Mouse (Mus musculus) 416B (cell line): ENCODE data around the gene Klhl21.

ENCODE experiments used
- DNase-seq: peaks from one replicate; pipeline ENCODE4 v3.0.0; 2011; ENCODE audit warnings: low read depth

Klhl21 gene

DNA sequence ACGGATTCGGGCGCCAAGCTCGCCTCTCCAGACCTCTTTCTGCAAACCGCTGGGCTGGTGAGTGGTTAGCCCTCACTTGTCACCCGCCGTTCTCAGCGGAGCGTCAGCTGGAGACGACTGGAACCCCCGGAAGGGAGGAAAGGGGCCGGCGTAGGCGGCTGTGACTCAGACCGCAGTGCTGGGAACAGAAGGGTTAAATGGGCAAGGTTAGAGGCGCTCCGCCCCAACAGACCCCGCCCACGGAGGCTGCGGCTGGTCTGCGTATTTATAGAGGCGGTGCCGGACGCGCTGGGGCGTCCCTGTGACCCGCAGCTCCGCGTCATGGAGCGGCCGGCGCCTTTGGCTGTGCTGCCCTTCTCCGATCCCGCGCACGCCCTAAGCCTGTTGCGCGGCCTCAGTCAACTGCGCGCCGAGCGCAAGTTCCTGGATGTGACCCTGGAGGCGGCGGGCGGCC lies at the start of gene Klhl21:
Klhl21 (plus strand) TSS at position 182 of the 454 bp plus-strand sequence.
- DNase-seq, result peak; percentile 95

DNA sequence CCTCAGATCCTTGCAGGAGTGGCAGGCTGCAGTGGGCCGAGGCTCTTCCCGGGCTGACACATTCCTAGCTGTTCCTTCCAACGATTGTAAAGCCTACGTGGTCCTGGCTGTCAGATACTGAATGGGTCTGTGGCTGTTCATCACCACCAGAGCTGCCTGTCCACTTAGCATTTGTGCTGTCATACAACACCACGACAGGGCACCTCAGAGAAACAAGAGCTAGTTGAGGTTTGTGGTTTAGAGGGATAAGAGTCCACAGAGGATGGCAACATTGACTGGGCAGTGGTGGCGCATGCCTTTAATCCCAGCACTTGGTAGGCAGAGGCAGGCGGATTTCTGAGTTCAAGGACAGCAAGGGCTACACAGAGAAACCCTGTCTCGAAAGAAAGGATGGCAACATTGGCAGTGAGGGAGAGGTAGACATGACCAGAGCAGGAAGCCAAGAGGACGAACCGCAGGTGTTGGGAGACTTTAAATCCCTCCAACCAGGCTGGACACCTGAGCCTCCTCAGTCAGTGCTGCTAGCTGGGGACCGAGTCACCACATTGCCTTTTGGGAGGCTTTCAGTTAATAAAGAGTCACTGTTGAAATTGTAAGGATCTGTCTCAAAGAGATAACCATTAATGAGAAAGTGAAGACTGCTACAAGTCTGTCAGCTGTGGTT lies 48.6 kb upstream of the Klhl21 start:
- DNase-seq, result peak; percentile 68

DNA sequence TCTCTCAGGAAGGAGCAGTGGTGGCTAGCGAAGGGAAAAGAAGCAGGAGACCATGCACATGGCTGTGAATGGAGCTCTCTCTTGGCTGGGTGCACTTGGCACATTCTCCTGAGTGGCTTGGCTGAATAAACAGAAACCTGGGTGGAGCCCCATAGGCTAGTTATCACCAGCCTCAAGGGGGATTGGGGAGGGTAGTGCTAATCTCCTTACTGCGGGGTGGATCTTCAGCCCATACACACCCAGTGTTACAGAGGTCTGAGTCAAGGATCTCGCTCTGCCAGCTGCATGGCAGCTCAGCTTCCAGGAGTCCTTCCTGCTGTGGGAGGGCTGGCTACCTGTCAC lies 48.1 kb upstream of the Klhl21 start:
- DNase-seq, result peak; percentile 79

DNA sequence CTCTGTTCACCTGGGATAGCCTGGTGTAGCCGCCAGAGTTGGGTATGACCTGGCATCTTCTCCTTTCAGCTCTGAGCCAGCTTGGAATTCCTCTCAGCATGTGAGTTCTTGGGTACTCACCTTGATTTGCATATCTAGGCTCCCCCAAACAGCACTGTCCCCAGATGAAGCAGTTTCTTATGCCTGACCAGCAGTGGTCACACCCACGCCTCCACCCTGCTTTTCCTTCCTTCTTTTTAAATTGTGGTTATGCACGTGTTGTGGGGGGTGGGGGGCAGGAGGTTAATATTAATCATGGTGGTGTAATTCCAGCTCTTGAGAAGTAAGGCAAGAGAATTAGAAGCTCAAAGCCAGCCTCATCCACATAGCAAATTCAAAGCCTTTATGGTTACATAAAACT lies 45.8 kb upstream of the Klhl21 start:
- DNase-seq, result peak; percentile 79

DNA sequence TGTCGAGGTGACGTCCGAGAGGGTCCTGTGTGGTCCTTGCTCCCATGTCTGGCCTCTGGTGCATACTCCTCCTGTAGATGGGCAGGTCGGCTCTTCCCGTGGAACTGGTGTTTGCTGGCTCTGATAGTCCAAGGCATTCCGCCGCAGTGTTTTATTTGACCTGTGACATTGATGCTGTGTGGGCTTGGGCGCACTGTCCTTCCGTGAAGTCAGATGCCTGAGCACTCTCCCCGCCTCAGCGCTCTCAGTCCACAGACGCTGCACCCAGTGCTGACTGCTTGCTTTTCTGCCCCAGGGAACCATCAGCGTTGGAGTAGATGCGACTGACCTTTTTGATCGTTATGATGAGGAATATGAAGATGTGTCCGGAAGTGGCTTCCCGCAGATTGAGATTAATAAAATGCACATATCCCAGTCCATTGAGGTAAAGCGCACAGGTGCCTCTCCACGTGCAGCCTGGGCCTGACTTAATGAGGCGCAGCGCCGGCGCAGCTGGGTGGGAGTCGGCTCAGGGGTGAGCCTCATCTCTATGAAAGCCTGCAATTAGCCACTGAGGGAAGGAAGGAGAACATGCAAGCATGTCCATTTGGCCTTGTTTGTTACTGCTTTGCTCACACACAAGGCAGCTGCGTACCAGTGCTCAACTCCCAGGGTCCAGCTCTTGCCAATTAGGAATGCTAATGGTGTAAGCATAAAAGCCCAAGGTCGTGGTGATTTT lies 40.2 kb upstream of the Klhl21 start:
- no peak for DNase-seq

DNA sequence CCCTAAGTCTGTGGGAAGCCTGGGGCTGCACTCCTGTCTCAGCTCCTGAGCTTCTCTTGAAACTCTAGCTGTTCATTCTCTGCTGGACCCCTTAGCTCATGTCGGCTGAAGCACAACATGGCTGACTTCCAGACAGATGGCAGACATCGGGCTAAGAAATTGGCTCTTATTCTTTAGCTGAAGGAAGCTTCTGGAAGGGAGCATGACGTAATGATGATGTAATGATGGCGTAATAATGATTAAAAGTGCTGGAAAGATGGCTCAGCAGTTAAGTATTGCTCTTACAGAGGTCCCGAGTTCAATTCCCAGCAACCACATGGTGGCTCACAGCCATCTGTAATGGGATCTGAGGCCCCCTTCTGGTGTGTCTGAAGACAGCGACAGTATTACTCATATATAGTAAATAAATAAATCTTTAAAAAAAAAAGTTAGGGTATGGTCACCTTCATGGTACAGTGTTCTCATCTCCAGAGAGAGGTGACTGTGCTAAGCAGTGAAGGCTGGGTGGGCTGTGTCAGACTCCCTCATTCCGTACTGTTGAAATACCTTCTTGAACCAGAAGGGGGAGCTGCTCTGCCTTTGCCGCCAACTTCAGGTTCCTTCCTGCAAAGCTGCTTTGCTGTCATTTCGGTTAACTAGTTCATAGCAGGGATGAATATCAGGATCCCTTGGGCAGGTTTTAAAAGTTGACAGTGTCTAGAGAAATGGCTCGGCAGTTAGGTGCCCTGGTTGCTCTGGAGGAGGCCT lies 36.2 kb upstream of the Klhl21 start:
- DNase-seq, result peak; percentile 57

DNA sequence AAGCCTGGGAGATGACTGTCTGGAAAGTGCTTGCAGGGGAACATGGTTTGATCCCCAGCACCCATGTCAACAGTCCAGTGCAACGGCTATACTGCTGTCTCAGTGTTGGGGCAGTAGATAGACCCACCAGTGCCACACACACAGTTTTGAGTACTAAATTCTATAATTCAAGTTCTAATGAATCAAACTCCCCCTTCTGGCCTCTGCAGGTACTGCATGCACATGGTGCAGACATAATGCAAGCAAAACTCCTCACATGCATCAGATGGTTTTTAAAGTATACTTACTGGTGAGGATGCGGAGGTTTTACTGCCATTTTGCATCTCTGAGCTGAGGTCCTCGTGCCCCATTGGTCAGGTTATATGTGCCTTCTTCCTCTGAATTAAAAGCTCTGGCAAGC lies 33.2 kb upstream of the Klhl21 start:
- peak; percentile 51 for DNase-seq

DNA sequence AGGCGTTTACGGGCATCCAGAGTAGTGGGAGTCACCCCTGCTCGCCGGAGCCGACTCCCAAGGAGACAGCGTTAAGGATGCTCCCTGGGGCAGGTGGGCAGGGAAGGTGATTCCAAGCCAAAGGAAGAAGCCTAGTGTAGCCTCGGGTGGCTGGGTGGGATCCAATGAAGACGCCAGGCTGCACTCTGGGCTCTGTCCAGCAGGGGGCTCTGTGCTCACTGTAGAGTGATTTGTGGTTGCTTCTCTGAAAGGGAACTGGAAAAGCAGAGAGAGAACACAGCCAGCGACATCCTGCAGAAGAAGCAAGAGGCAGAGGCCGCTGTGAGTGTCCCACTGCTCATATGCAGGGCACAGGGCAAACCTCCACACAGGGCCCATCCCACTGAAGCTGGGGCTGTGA lies 30.9 kb upstream of the Klhl21 start:
- peak; percentile 69 for DNase-seq

DNA sequence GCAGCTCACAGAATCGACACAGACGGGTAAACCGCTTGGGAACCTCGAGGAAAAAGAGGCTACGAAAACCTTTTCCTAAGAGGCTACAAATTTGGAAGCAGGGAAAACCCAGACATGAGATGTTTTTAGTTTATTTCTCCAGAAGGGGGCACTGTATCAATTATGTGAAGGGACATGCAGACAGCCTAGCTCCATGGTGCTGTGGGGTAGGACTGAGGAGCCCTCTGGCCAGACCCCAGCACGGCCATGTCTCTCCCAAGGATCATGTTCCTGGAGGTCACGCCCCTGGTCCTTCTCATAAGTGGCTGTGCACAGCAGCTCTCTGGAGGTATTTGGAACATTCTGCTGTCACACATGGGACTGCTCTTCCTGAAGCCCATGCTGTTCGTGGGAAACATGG lies 27.9 kb upstream of the Klhl21 start:
- peak; percentile 38 for DNase-seq

DNA sequence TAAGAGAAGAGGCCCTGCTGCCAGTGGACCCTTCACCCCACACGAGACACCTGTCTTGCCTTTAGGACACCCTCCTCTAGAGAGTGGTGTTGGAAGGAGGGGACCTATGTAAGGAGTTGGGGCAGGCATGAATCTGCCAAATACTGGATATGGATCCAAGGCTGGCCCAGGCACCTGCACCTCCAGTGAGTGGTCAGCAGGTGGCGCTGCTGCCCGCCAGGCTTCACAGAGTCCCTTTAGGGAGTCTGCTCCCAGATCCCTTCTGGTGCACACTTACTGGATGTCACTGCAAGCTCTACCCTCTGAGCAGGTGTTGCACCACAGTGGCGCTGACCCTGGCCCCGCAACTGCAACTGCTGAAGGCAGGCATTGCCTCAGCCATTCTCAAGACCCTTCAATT lies 27.2 kb upstream of the Klhl21 start:
- DNase-seq, result peak; percentile 73

DNA sequence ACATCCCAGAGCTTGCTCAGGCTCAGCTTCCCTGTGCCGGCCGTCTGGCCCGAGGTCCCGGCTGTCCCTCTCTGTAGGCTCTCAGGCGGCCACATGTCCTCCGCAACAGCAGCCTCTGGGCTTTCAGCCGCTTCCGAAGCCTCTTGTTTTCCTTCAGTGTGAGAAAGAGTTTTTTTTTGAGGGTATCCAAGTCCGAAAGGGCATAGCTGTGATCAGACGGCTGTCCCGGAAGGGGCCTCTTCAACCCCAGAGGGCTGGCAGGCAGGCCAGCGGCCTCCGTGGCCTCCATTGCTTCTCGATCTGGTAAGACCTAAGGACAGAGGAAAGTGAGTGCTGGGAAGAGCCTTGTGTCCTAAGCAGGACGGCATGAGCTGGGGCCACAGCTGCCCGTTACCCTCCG lies 25.6 kb upstream of the Klhl21 start:
- no peak for DNase-seq

DNA sequence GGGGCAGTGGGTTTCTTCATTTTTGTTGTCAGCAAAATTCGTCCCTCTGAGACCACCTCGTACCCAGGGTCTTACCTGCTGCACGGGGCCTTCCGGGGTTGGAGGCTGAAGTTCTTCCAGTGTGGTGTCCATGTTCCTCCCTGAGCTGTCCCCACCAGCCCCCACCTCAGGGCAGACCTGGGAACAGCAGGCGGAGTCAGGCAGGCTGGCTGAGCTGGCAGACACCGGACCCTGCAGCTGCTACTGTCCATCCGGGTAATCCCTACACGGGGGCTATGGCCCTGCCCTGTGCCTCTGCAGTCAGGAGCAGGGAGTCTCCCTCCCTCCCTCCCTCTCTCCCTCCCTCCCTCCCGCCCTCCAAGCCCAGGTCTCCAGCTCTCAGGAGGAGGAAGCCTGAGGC lies 25.0 kb upstream of the Klhl21 start:
- no peak for DNase-seq

DNA sequence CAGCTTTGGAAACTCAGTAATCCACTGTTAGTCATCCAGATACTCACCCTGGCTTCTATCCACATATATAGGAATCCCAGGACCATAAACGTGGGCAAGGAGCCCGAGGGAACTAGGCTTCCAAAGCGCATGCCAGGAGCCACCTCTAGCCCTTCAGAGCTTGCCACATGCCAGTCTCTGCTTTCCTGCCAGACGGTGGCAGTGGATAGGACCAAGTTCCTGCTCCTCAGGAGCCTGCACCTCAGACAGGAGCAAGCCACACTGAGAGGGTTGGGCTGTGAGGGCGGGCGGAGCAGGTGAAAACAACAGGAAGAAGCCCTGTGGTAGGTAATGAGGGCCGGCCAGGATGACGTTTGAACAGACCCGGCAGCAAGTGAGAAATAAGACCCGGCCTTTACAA lies 22.7 kb upstream of the Klhl21 start:
- no peak for DNase-seq

DNA sequence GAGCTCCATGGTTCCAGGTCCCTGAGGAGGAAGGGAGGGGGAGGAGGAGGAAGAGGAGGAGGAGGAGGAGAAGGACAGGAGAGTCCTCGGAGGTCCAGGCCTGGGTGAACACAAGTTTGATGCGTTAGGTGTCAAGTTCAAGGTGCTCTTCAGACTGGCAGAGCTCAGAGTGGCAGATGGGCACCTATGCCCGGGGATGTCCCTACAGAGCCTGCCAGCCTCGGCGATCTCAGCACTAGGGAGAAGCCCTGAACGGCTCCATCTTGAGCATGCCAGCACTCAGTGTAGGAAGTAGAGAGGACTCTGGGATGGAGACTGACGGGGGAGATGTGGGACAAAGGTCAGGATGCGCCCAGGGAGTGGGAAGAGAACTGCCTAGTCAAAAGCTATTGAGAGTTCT lies 22.0 kb upstream of the Klhl21 start:
- no peak for DNase-seq

DNA sequence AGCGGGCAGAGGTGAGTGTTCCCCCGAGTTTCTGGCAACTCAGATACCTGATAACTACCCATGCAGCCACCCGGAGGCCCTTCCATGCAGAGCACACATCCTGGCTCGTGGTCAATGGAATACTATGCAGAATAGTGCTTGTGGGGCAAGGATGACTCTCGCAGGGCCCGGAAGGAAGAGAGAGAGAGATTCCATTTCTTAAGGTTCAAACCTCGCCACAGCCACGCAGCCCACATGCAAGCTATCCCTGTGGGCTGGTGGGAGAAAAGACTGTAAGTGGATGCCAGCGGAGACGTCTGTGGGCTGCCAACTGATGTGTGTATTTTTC lies 20.6 kb upstream of the Klhl21 start:
- DNase-seq, result peak; percentile 48

DNA sequence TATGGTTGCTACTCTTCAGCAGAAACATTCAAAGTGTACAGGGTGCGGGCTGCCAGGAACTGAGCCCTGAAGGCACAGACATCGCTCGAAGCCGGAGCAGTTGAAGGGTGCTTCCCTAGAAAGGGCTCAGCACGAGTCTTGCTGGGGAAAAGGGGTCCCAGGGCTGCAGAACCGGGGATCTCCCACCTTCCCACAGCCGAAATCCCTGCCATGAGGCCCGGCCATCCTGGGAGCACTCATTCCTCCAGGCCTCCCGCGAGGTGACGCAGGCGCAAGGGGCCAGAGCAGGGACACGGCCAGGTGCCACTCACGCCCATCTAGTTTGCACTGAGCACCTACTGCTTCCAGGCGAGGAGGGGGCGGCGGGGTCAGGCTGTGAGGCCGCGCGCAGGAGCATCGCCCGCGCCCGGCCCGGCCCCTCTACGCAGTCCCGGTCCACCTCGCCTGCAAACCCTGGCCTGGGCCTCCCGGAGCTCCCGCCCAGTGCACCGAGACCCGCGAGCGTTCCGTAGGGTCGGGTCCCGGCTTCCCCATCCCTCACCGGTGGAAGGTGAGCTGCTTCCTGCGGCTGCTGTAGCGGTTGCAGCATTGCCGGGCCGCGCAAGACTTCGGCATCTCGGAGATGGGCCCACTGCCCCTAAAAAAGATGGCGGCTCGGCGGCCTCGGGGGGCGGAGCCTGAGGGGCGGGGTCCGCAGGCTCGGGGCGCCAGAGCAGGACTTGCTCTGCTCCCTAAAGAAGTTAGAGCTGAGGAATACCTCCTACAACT lies 20.1 kb upstream of the Klhl21 start, which contains the start of gene Thap3:
Thap3 (minus strand) TSS at position 656 of the 768 bp plus-strand sequence.
- DNase-seq, result peak; percentile 68

DNA sequence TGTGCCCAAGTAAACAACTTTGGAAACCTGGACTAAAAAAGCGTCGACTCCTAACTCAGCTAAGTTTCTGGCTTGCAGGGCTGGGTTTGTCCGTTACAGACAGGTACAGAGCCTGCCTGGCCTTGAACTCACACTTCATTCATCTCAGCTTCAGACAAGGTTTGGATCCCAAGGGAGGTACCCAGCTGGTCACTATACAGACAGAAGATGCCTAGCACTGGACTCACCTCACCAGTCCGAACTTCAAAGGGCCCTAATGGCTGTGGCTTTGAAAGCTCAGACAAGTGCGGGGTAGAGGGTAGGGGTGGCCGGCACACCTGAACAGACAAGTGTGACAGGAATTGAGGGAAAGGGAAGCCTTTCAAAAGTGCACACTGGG lies 19.5 kb upstream of the Klhl21 start:
- no peak for DNase-seq

DNA sequence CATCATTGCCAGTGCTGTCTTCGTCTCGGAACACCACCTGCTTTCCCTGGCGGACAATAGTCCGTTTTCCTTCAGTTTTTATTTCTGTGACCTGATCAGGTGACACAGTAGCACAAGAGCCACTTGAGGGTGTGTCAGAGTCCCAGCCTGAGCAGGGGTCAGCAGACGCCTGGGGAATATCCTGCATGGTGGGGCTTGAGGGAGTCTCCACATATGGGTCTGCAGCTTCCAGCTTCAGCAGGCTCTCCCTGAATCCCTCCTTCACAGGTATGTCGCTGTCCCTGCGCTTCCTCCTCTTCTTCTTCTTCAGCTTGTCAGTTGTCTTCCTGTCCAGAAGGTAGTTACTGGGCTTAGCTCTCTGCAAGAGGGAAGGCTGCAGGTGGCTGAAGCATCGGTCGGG lies 16.5 kb upstream of the Klhl21 start:
- DNase-seq, result no peak

DNA sequence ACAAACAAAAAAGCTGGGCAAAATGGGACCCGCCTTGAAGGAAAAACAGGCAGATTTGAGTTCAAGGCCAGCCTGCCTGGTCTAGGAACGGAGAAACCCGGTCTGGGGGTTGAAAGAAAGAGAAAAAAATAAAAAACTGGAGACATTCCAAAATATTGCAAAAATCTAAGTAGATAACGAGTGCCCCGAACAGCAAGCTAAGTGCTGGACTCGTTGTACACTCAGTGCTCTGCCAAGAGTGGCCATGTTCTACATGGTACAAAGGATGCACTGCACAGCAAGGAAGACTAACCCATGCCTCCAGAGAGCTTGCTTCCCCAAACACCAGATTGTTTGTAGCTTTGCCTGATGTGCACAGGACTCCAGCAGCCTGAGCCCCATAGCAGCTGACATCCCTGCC lies 15.6 kb upstream of the Klhl21 start:
- no peak for DNase-seq

DNA sequence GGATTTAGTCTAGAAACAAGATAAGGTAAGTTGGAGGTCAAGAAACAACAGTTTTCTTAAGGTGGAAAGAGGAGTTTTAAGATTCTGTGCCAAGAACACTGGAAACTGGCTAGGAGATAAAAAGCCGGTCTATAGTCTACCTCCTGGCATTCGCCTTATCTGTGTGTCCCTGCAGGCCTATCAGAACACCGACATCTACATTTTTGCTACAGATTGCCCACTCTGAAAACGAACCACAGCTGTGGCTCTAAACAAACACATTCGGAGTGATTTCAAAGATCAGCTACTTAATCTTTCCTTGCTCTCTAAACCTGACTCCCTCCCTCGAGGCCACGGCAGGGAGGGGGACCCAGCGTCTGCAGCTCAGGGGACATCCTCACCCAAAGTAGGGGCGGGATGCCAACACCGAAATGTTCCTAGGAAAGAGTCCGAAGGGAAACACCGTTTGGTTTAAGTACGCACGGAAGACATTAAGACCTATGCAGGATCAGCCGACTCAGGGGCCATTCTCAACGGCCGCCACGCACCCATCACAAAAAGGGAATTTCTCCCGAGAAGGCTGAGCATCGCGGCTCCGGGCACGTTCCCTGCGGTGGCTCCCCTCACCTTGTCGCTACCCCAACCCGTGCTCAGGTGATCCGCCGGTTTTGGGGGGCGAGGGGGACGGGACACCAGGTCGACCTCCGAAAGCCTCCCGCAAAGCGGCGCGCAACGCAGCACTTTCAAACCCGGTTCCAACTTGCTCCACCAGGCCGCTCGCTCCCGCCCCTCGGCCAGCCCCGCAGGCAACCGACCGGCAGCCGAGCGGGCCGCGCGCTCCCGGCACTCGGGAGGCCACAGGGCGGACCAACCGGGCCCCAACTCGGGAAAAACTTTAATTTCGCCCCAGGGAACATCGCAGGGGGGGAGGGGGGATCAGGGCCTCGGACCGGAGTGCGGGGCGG lies 14.1 kb upstream of the Klhl21 start:
- peak; percentile 53 for DNase-seq
